Mouse (Mus musculus) megakaryocyte-erythroid progenitor cell, adult 5 weeks (primary cell): ENCODE results near the gene Efcab14. TPM values are rescaled to one million over a fixed set of nuclear protein-coding genes. Genes with fewer than 3 reads are reported as not detected.

Experiments used
- polyA plus RNA-seq: library from polyadenylated mRNA; stranded (reverse); fragments of >175 nt; gene quantifications from 2 replicates; pipeline ENCODE4 v1.2.3, GENCODE M21; 2012

Gene Efcab14
- 11.9 and 13.9 TPM in 2 replicates for polyA plus RNA-seq

DNA sequence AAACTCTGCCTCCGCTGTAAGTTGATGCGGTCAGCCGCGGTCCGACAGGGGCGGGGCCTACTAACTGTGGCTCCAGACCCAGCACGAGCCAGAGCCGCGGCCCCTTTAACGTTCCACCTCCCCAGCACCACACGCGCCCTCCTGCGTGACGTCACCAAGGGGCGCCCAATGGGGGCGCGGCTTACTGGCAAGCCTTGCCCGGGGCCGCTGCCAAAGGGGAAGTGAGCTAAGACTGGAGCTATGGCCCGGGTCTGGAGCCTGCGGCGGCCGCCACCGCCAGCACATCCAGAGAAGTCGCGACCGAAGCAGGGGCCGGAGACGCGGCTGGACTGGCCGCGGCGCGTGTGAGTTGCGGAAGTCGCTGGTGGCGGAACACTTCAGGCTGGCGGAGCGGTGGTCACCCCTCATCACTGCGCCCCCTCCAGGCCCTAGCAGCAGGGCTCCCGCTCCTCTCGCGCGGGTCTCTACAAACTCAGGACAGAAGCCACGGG, at the start of gene Efcab14:
TSS of gene Efcab14 (plus strand) at position 194 of the 491 bp plus-strand sequence.

GRCm38 (mm10) chr4:115780918-115781317, 43.4 kb downstream of the Efcab14 start, which contains the start of gene Tex38:
TSS of gene Tex38 (minus strand) at chr4:115781018.

DNA sequence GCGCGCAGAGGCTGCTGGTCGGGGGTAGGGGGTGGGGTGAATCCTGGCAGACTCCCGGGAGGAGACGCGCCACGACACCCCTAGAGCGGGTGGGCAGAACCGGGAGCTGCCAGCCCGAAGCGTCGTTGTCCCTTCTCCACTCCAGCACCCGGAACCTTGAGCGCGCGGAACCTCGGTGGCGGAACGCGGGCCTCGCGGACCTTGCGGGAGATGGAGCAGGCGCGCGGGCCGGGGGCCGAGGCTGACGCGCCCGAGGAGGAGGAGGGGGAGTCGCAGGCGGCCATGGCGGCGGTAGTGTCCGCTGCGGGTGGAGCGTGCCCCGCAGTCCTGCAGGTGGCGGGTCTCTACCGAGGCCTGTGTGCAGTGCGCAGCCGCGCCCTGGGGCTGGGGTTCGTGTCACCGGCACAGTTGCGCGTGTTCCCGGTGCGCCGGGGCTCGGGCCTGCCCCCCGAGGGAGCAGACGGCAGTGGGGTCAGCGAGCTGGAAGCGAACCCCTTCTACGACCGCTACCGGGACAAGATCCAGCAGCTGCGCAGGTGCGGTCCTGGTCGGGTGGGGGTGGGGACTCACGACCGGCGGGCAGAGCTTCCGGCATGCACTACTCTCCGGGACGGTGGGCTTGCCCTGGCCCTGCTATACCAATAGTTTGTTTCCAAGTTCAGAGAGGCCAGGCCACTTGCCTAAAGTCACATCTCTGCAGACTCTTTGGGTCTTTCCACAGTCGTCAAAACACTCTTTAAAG, 47.4 kb downstream of the Efcab14 start, which contains the start of gene Atpaf1:
TSS of gene Atpaf1 (plus strand) at position 44 of the 742 bp plus-strand sequence.

Other genes starting within 250 kb of the Efcab14 start
- gene Cyp4a14, start 241.6 kb upstream of the Efcab14 start, polyA plus RNA-seq: not detected in 2 replicates
- gene Cyp4a10, start 219.5 kb upstream of the Efcab14 start, polyA plus RNA-seq: not detected in 2 replicates
- gene Cyp4a31, start 174.1 kb upstream of the Efcab14 start, polyA plus RNA-seq: not detected in 2 replicates
- not detected in 2 replicates for gene Cyp4a32, start 136.8 kb upstream of the Efcab14 start, polyA plus RNA-seq
- gene Cyp4b1, start 90.0 kb upstream of the Efcab14 start, polyA plus RNA-seq: 0.10 and 0.14 TPM in 2 replicates
- not detected in 2 replicates for gene Tex38, start 43.3 kb downstream of the Efcab14 start, polyA plus RNA-seq
- gene Atpaf1, start 47.1 kb downstream of the Efcab14 start, polyA plus RNA-seq: 11.4 and 11.7 TPM in 2 replicates
- 13.3 and 14.4 TPM in 2 replicates for gene Mob3c, start 90.3 kb downstream of the Efcab14 start, polyA plus RNA-seq
- 41.1 and 43.6 TPM in 2 replicates for gene Mknk1, start 101.5 kb downstream of the Efcab14 start, polyA plus RNA-seq
- gene Kncn, start 146.7 kb downstream of the Efcab14 start, polyA plus RNA-seq: not detected in 2 replicates
- 0.04 TPM in 1 of 2 replicates, not detected in the other for gene 6430628N08Rik, start 152.9 kb downstream of the Efcab14 start, polyA plus RNA-seq
- gene Dmbx1, start 202.2 kb downstream of the Efcab14 start, polyA plus RNA-seq: not detected in 2 replicates